Mouse (Mus musculus) MEL (cell line): ENCODE results near the gene Tle4.

Experiments
- POLR2A ChIP-seq, 2 experiments: IDR thresholded peaks; 2 replicates each; pipeline ENCODE4 v1.6.1; 2011 to 2012; ENCODE audit warnings: low read length in 2 of 2, mild to moderate bottlenecking in 2 of 2, control low read depth in 1 of 2, improper control_type of control experiment in 1 of 2, low read depth in 1 of 2, moderate library complexity in 1 of 2; ENCODE audit not compliant: control insufficient read depth in 1 of 2, insufficient read depth in 1 of 2, poor library complexity in 1 of 2
- RCOR1 ChIP-seq: IDR thresholded peaks from 2 replicates; pipeline ENCODE4 v1.6.1; 2012; ENCODE audit warnings: low read depth, mild to moderate bottlenecking, inconsistent platforms, low read length, improper control_type of control experiment

- TF ChIP-seq RCOR1 = no peak
- no peak for TF ChIP-seq POLR2A (IDR thresholded peaks at IDR 0.05; ENCODE audit: control insufficient read depth in 1 of 2, insufficient read depth in 1 of 2, low read depth in 1 of 2, low read length in 2 of 2, poor library complexity in 1 of 2)
Measured at GRCm38 (mm10) chr19:14614816-14615215, 17.0 kb upstream of the Tle4 start.
